In genomic region chr11:85841211-85841681, GRCm38 (mm10) we compare ENCODE assay signal across 8 mouse cellular contexts. TPM values are rescaled to one million over a fixed set of nuclear protein-coding genes. Genes with fewer than 3 reads are reported as not detected.
DNase-seq lines count a peak whose midpoint lies in the region; ATAC-seq lines count a peak whose summit lies in the region.

No protein-coding gene starts in this region.

- no peak overlapping the region for H3K9ac ChIP-seq in limb, embryonic 15.5 days

- 18% methylated on average over 8 of the region's 8 CpGs for WGBS in limb, embryonic 15.5 days

- peak overlapping the region; percentile 26; the same call in 1 of the 2 replicates for H3K4me2 ChIP-seq in limb, embryonic 15.5 days

- no peaks in the 10 kb centered on the region for H3K36me3 ChIP-seq in limb, embryonic 15.5 days

- peak; percentile 22 for DNase-seq in adrenal gland, postnatal 14 days
- no peak for DNase-seq in adrenal gland, adult 8-10 months
- DNase-seq in urinary bladder, adult 2 months (ENCODE audit: low spot score), result peak; percentile 32
- DNase-seq in urinary bladder, postnatal 10 days (ENCODE audit: low spot score), result no peak
- peak; percentile 10 for DNase-seq in urinary bladder, postnatal 25 days (ENCODE audit: low spot score)
- no peak for DNase-seq in right cerebral cortex, postnatal 36 days (ENCODE audit: low spot score in 2 of 2)
- no peak for DNase-seq in natural killer cell, adult 2 months (ENCODE audit: low spot score in 2 of 2)

- peaks cover 71% of the 10 kb centered on the region for H3K27me3 ChIP-seq in limb, embryonic 15.5 days

- no peak for ATAC-seq in limb, embryonic 15.5 days (ENCODE audit: insufficient number of reproducible peaks, low FRiP score, low TSS enrichment, low read depth)

- H3K4me3 ChIP-seq in limb, embryonic 15.5 days, result peak overlapping the region; percentile 63

- H3K9me3 ChIP-seq in limb, embryonic 15.5 days, result no peaks in the 10 kb centered on the region

- peaks cover 58% of the 10 kb centered on the region for H3K4me1 ChIP-seq in limb, embryonic 15.5 days

- H3K27ac ChIP-seq in limb, embryonic 15.5 days, result no peak overlapping the region

RNA-seq across cellular contexts. Expression of gene Gm11444, which starts 8.9 kb away (rescaled TPM):
- not detected in 2 replicates for total RNA-seq in adrenal gland, postnatal 14 days (2021)
- total RNA-seq in adrenal gland, adult 8-10 months (2022), result not detected
- polyA plus RNA-seq in urinary bladder, adult 2 months (2012; rRNA removed), result not detected in 2 replicates
- not detected in 2 replicates for polyA plus RNA-seq in limb, embryonic 15.5 days (2015; fragmentation: Nextera tagmentation; extraction: Ambion mirVana)

RNA-seq across cellular contexts. Expression of gene Tbx2, which starts 8.9 kb away (rescaled TPM):
- total RNA-seq in adrenal gland, postnatal 14 days (2021), result 26.3 and 28.3 TPM in 2 replicates
- total RNA-seq in adrenal gland, adult 8-10 months (2022), result 10 to 100 TPM; 23.4 to 30.5 (median 24.9) TPM
- 130 and 133 TPM in 2 replicates for polyA plus RNA-seq in urinary bladder, adult 2 months (2012; rRNA removed)
- polyA plus RNA-seq in limb, embryonic 15.5 days (2015; fragmentation: Nextera tagmentation; extraction: Ambion mirVana), result 3.4 and 4.1 TPM in 2 replicates

RNA-seq across cellular contexts. Expression of gene Tbx4, which starts 45.0 kb away (rescaled TPM):
- not detected in 2 replicates for total RNA-seq in adrenal gland, postnatal 14 days (2021)
- total RNA-seq in adrenal gland, adult 8-10 months (2022), result under 1 TPM in 2 of 4 experiments, not detected in 2; 0.10 to 0.15 TPM
- 17.1 and 23.1 TPM in 2 replicates for polyA plus RNA-seq in urinary bladder, adult 2 months (2012; rRNA removed)
- polyA plus RNA-seq in limb, embryonic 15.5 days (2015; fragmentation: Nextera tagmentation; extraction: Ambion mirVana), result 14.9 and 21.9 TPM in 2 replicates

Comparison
In these comparisons a context has a peak if more than half of its experiments do, and no peak if none do; other contexts are left out.
1. DNase-seq: peak in adrenal gland, postnatal 14 days (single experiment), urinary bladder, adult 2 months (single experiment) and urinary bladder, postnatal 25 days (single experiment); none in adrenal gland, adult 8-10 months (single experiment), urinary bladder, postnatal 10 days (single experiment), right cerebral cortex, postnatal 36 days (0 of 2) and natural killer cell, adult 2 months (0 of 2).